17 mouse cellular contexts compared by ENCODE assay signal in genomic region chr5:62764161-62764560, GRCm38 (mm10). TPM values are rescaled to one million over a fixed set of nuclear protein-coding genes. Genes with fewer than 3 reads are reported as not detected.
A peak's percentile ranks its signal among the peaks of the same experiment; 100 is the strongest.
DNase-seq lines count a peak whose midpoint lies in the region; ATAC-seq and TF ChIP-seq lines count a peak whose summit lies in the region.
"Had no signal": no experiment of that assay in that cellular context is flagged by ENCODE, and none has a peak within 500 bp of the region (broad histone marks: within the 10 kb centered on the region; RNA-seq: fewer than 3 reads in every experiment).

No protein-coding gene starts in this region.

- no peaks in the 10 kb centered on the region for H3K27me3 ChIP-seq in hindbrain, embryonic 16.5 days (replicated peaks; ENCODE audit: control insufficient read depth, insufficient read depth, low read length)
- no peaks in the 10 kb centered on the region for H3K27me3 ChIP-seq in hindbrain, embryonic 14.5 days (ENCODE audit: control insufficient read depth, insufficient read depth, low read length)
- H3K27me3 ChIP-seq in limb, embryonic 15.5 days, result 0 out of 2 replicates have a peak, but pooled peaks cover 7% of the 10 kb centered on the region
- peaks cover 19% of the 10 kb centered on the region; the same call in 1 of the 2 replicates for H3K27me3 ChIP-seq in limb, embryonic 10.5 days (ENCODE audit: low read depth, poor library complexity, severe bottlenecking)

- no peak overlapping the region for H3K9ac ChIP-seq in hindbrain, embryonic 16.5 days (ENCODE audit: low read depth, low read length)
- no peak overlapping the region for H3K9ac ChIP-seq in hindbrain, embryonic 14.5 days
- H3K9ac ChIP-seq in limb, embryonic 15.5 days, result no peak overlapping the region
- H3K9ac ChIP-seq: embryonic facial prominence, embryonic 13.5 days; forebrain, embryonic 12.5 days had no signal

- TF ChIP-seq CTCF in bone marrow macrophage, adult 2 months (IDR thresholded peaks at IDR 0.05; ENCODE audit: low read depth, low read length), result no peak

- peak overlapping the region; percentile 29; the same call in 1 of the 2 replicates for H3K4me2 ChIP-seq in hindbrain, embryonic 16.5 days (ENCODE audit: low read length)
- H3K4me2 ChIP-seq in hindbrain, embryonic 14.5 days (replicated peaks), result no peak overlapping the region
- H3K4me2 ChIP-seq in limb, embryonic 15.5 days, result 0 out of 2 replicates have a peak overlapping the region, but pooled peaks have one; percentile 3
- H3K4me2 ChIP-seq: embryonic facial prominence, embryonic 13.5 days; forebrain, embryonic 12.5 days had no signal

- no peaks in the 10 kb centered on the region for H3K9me3 ChIP-seq in hindbrain, embryonic 16.5 days (ENCODE audit: control insufficient read depth, low read length)
- H3K9me3 ChIP-seq in hindbrain, embryonic 14.5 days (ENCODE audit: control insufficient read depth, low read length), result no peaks in the 10 kb centered on the region
- no peaks in the 10 kb centered on the region for H3K9me3 ChIP-seq in limb, embryonic 15.5 days
- H3K9me3 ChIP-seq in limb, embryonic 10.5 days (replicated peaks), result no peaks in the 10 kb centered on the region
- H3K9me3 ChIP-seq: embryonic facial prominence, embryonic 13.5 days; forebrain, embryonic 12.5 days; midbrain, embryonic 10.5 days had no signal

- TF ChIP-seq POLR2A in bone marrow macrophage, adult 2 months (IDR thresholded peaks at IDR 0.05; ENCODE audit: borderline replicate concordance, low read depth, low read length), result no peak

- peaks cover 6% of the 10 kb centered on the region; the same call in 1 of the 2 replicates for H3K4me1 ChIP-seq in hindbrain, embryonic 16.5 days (ENCODE audit: control insufficient read depth, insufficient read depth, low read depth, low read length)
- no peaks in the 10 kb centered on the region for H3K4me1 ChIP-seq in hindbrain, embryonic 14.5 days (replicated peaks; ENCODE audit: control insufficient read depth, insufficient read depth, low read length)
- H3K4me1 ChIP-seq in limb, embryonic 15.5 days, result peaks cover 5% of the 10 kb centered on the region
- peaks cover 5% of the 10 kb centered on the region for H3K4me1 ChIP-seq in limb, embryonic 10.5 days
- H3K4me1 ChIP-seq in bone marrow macrophage, adult 2 months (ENCODE audit: control insufficient read depth, insufficient read depth, low read length), result peaks cover 34% of the 10 kb centered on the region

- H3K4me3 ChIP-seq in hindbrain, embryonic 16.5 days (ENCODE audit: low read length), result no peak overlapping the region; the same call in 1 of the 2 replicates
- no peak overlapping the region for H3K4me3 ChIP-seq in hindbrain, embryonic 14.5 days (replicated peaks; ENCODE audit: low read length)
- no peak overlapping the region for H3K4me3 ChIP-seq in limb, embryonic 15.5 days
- no peak overlapping the region for H3K4me3 ChIP-seq in limb, embryonic 10.5 days
- H3K4me3 ChIP-seq in bone marrow macrophage, adult 2 months (ENCODE audit: insufficient read depth, low read length), result peak overlapping the region; percentile 24; the same call in 1 of the 2 replicates
- H3K4me3 ChIP-seq: embryonic facial prominence, embryonic 13.5 days; forebrain, embryonic 12.5 days; midbrain, embryonic 10.5 days had no signal

- DNase-seq in hindbrain, embryonic 14.5 days (ENCODE audit: low spot score), result no peak
- DNase-seq in limb, embryonic 10.5 days (ENCODE audit: low spot score), result no peak
- DNase-seq in induced T-regulatory cell, adult 2 months (ENCODE audit: low read depth), result peak; percentile 48
- DNase-seq in cerebellum, adult 8-10 months, result no peak
- no peak for DNase-seq in cerebellum, adult 11 months
- DNase-seq: cerebellum, postnatal 14 days; kidney, postnatal 10 days; spleen, adult 18-20 months; thymus, adult 2 months had no signal

- 75% methylated on average over 5 of the region's 5 CpGs for WGBS in hindbrain, embryonic 16.5 days
- 76% methylated on average over 5 of the region's 5 CpGs for WGBS in hindbrain, embryonic 14.5 days
- WGBS in limb, embryonic 15.5 days, result 39% methylated on average over 5 of the region's 5 CpGs
- 86% methylated on average over 5 of the region's 5 CpGs for WGBS in limb, embryonic 10.5 days

- H3K27ac ChIP-seq in hindbrain, embryonic 16.5 days (ENCODE audit: low read depth, low read length), result no peak overlapping the region
- no peak overlapping the region for H3K27ac ChIP-seq in hindbrain, embryonic 14.5 days
- no peak overlapping the region for H3K27ac ChIP-seq in limb, embryonic 15.5 days
- H3K27ac ChIP-seq in limb, embryonic 10.5 days, result no peak overlapping the region
- 0 out of 2 replicates have a peak overlapping the region, but pooled peaks have one; percentile 6 for H3K27ac ChIP-seq in bone marrow macrophage, adult 2 months (ENCODE audit: insufficient read depth, low read depth, low read length)
- H3K27ac ChIP-seq: embryonic facial prominence, embryonic 13.5 days; forebrain, embryonic 12.5 days; midbrain, embryonic 10.5 days had no signal

- no peaks in the 10 kb centered on the region for H3K36me3 ChIP-seq in hindbrain, embryonic 16.5 days (ENCODE audit: control insufficient read depth, insufficient read depth, low read length)
- H3K36me3 ChIP-seq in hindbrain, embryonic 14.5 days (replicated peaks; ENCODE audit: control insufficient read depth, insufficient read depth), result no peaks in the 10 kb centered on the region
- no peaks in the 10 kb centered on the region for H3K36me3 ChIP-seq in limb, embryonic 15.5 days
- no peaks in the 10 kb centered on the region for H3K36me3 ChIP-seq in limb, embryonic 10.5 days
- H3K36me3 ChIP-seq: embryonic facial prominence, embryonic 13.5 days; forebrain, embryonic 12.5 days; midbrain, embryonic 10.5 days had no signal

- no peak for ATAC-seq in hindbrain, embryonic 16.5 days
- no peak for ATAC-seq in hindbrain, embryonic 14.5 days (ENCODE audit: low FRiP score)
- ATAC-seq in limb, embryonic 15.5 days (ENCODE audit: insufficient number of reproducible peaks, low FRiP score, low TSS enrichment, low read depth), result no peak

RNA-seq across cellular contexts. Expression of gene Arap2, which starts 1.8 kb away (rescaled TPM):
- polyA plus RNA-seq in hindbrain, embryonic 16.5 days (2015; fragmentation: Nextera tagmentation; extraction: Ambion mirVana), result 7.4 and 8.4 TPM in 2 replicates
- polyA plus RNA-seq in hindbrain, embryonic 14.5 days (2014; fragmentation: Nextera tagmentation; extraction: Ambion mirVana), result 6.4 and 8.7 TPM in 2 replicates
- 11.7 and 12.0 TPM in 2 replicates for polyA plus RNA-seq in limb, embryonic 15.5 days (2015; fragmentation: Nextera tagmentation; extraction: Ambion mirVana)
- polyA plus RNA-seq in limb, embryonic 10.5 days (2016; fragmentation: Nextera tagmentation; extraction: Ambion mirVana), result 0.43 and 0.93 TPM in 2 replicates
- 1.6 and 2.2 TPM in 2 replicates for polyA plus RNA-seq in bone marrow macrophage, adult 2 months (2012; ENCODE audit: insufficient read depth, insufficient read length, missing spikeins)

RNA-seq across cellular contexts. Expression of gene Dthd1, which starts 49.5 kb away (rescaled TPM):
- not detected in 2 replicates for polyA plus RNA-seq in hindbrain, embryonic 16.5 days (2015; fragmentation: Nextera tagmentation; extraction: Ambion mirVana)
- polyA plus RNA-seq in hindbrain, embryonic 14.5 days (2014; fragmentation: Nextera tagmentation; extraction: Ambion mirVana), result not detected in 2 replicates
- not detected in 2 replicates for polyA plus RNA-seq in limb, embryonic 15.5 days (2015; fragmentation: Nextera tagmentation; extraction: Ambion mirVana)
- polyA plus RNA-seq in limb, embryonic 10.5 days (2016; fragmentation: Nextera tagmentation; extraction: Ambion mirVana), result not detected in 2 replicates
- polyA plus RNA-seq in bone marrow macrophage, adult 2 months (2012; ENCODE audit: insufficient read depth, insufficient read length, missing spikeins), result not detected in 2 replicates
- polyA plus RNA-seq: embryonic facial prominence, embryonic 13.5 days; forebrain, embryonic 12.5 days; limb, embryonic 14.5 days; midbrain, embryonic 10.5 days; neural tube, embryonic 11.5 days had no signal
